Mouse (Mus musculus): ENCODE data around the gene Sars2. TPM values are rescaled to one million over a fixed set of nuclear protein-coding genes. Genes with fewer than 3 reads are reported as not detected.

The Sars2 gene
- polyA plus RNA-seq, 1 experiment: not detected

- Histone ChIP-seq H3K4me3 (ENCODE audit: insufficient read depth, low read depth, low read length) (no peak overlapping the region), H3K27ac (ENCODE audit: insufficient read depth, low read depth, low read length) (no peak overlapping the region), H3K4me1 (ENCODE audit: control insufficient read depth, insufficient read depth, low read length) (peaks cover 14% of the 10 kb centered on the region)
- TF ChIP-seq CTCF (IDR thresholded peaks at IDR 0.05; ENCODE audit: insufficient read depth, low read depth, low read length) (no peak), POLR2A (IDR thresholded peaks at IDR 0.05; ENCODE audit: insufficient read depth, low read depth, low read length) (no peak)
- WGBS: 39% methylated on average over 10 of the region's 10 CpGs
Measured at GRCm38 (mm10) chr7:28802846-28803588, 61.2 kb downstream of the Sars2 start.

Other genes starting within 250 kb of the Sars2 start
- not detected in 2 replicates for gene Ifnl2, start 231.5 kb upstream of the Sars2 start, polyA plus RNA-seq (2012; ENCODE audit: insufficient read depth, insufficient read length, low replicate concordance, missing spikeins)
- gene Ifnl3, start 219.2 kb upstream of the Sars2 start, polyA plus RNA-seq (2012; ENCODE audit: insufficient read depth, insufficient read length, low replicate concordance, missing spikeins): not detected in 2 replicates
- not detected in 2 replicates for gene Sycn, start 201.1 kb upstream of the Sars2 start, polyA plus RNA-seq (2012; ENCODE audit: insufficient read depth, insufficient read length, low replicate concordance, missing spikeins)
- not detected in 2 replicates for gene Nccrp1, start 194.7 kb upstream of the Sars2 start, polyA plus RNA-seq (2012; ENCODE audit: insufficient read depth, insufficient read length, low replicate concordance, missing spikeins)
- not detected in 2 replicates for gene Samd4b, start 143.8 kb upstream of the Sars2 start, polyA plus RNA-seq (2012; ENCODE audit: insufficient read depth, insufficient read length, low replicate concordance, missing spikeins)
- not detected in 2 replicates for gene Pak4, start 143.8 kb upstream of the Sars2 start, polyA plus RNA-seq (2012; ENCODE audit: insufficient read depth, insufficient read length, low replicate concordance, missing spikeins)
- not detected in 2 replicates for gene Acp7, start 110.7 kb upstream of the Sars2 start, polyA plus RNA-seq (2012; ENCODE audit: insufficient read depth, insufficient read length, low replicate concordance, missing spikeins)
- not detected in 2 replicates for gene Fbxo27, start 49.1 kb upstream of the Sars2 start, polyA plus RNA-seq (2012; ENCODE audit: insufficient read depth, insufficient read length, low replicate concordance, missing spikeins)
- not detected in 2 replicates for gene Fbxo17, start 25.2 kb upstream of the Sars2 start, polyA plus RNA-seq (2012; ENCODE audit: insufficient read depth, insufficient read length, low replicate concordance, missing spikeins)
- not detected in 2 replicates for gene Mrps12, start 172 bp upstream of the Sars2 start, polyA plus RNA-seq (2012; ENCODE audit: insufficient read depth, insufficient read length, low replicate concordance, missing spikeins)
- not detected in 2 replicates for gene Ccer2, start 14.2 kb downstream of the Sars2 start, polyA plus RNA-seq (2012; ENCODE audit: insufficient read depth, insufficient read length, low replicate concordance, missing spikeins)
- gene Sirt2, start 24.7 kb downstream of the Sars2 start, polyA plus RNA-seq (2012; ENCODE audit: insufficient read depth, insufficient read length, low replicate concordance, missing spikeins): not detected in 2 replicates
- not detected in 2 replicates for gene Nfkbib, start 25.5 kb downstream of the Sars2 start, polyA plus RNA-seq (2012; ENCODE audit: insufficient read depth, insufficient read length, low replicate concordance, missing spikeins)
- not detected in 2 replicates for gene Rinl, start 47.0 kb downstream of the Sars2 start, polyA plus RNA-seq (2012; ENCODE audit: insufficient read depth, insufficient read length, low replicate concordance, missing spikeins)
- 179 and 465 TPM in 2 replicates for gene Hnrnpl, start 66.5 kb downstream of the Sars2 start, polyA plus RNA-seq (2012; ENCODE audit: insufficient read depth, insufficient read length, low replicate concordance, missing spikeins)
- gene Ech1, start 83.2 kb downstream of the Sars2 start, polyA plus RNA-seq (2012; ENCODE audit: insufficient read depth, insufficient read length, low replicate concordance, missing spikeins): not detected in 2 replicates
- not detected in 2 replicates for gene Lgals4, start 91.9 kb downstream of the Sars2 start, polyA plus RNA-seq (2012; ENCODE audit: insufficient read depth, insufficient read length, low replicate concordance, missing spikeins)
- gene Lgals7, start 121.9 kb downstream of the Sars2 start, polyA plus RNA-seq (2012; ENCODE audit: insufficient read depth, insufficient read length, low replicate concordance, missing spikeins): not detected in 2 replicates
- gene Capn12, start 139.4 kb downstream of the Sars2 start, polyA plus RNA-seq (2012; ENCODE audit: insufficient read depth, insufficient read length, low replicate concordance, missing spikeins): not detected in 2 replicates
- 498 TPM in 1 of 2 replicates, not detected in the other for gene Actn4, start 220.3 kb downstream of the Sars2 start, polyA plus RNA-seq (2012; ENCODE audit: insufficient read depth, insufficient read length, low replicate concordance, missing spikeins)
- gene Eif3k, start 239.9 kb downstream of the Sars2 start, polyA plus RNA-seq (2012; ENCODE audit: insufficient read depth, insufficient read length, low replicate concordance, missing spikeins): not detected in 2 replicates
- gene Map4k1, start 240.1 kb downstream of the Sars2 start, polyA plus RNA-seq (2012; ENCODE audit: insufficient read depth, insufficient read length, low replicate concordance, missing spikeins): not detected in 2 replicates

Measured in olfactory bulb, adult 2 months (tissue).